Mouse (Mus musculus): ENCODE data around the gene Gm42674.

Gm42674 gene

GRCm38 (mm10) chr3:90598212-90598611 is 3.5 kb upstream of the Gm42674 start:
- DNase-seq (ENCODE audit: low read depth, low spot score), result no peak

GRCm38 (mm10) chr3:90599401-90599800 is 2.3 kb upstream of the Gm42674 start:
- DNase-seq (ENCODE audit: low read depth, low spot score), result no peak

GRCm38 (mm10) chr3:90600036-90600435 is 1.7 kb upstream of the Gm42674 start:
- DNase-seq (ENCODE audit: low read depth, low spot score), result no peak

GRCm38 (mm10) chr3:90600458-90601195 is 1.1 kb upstream of the Gm42674 start:
- DNase-seq (ENCODE audit: low read depth, low spot score), result no peak

- DNase-seq (ENCODE audit: low read depth, low spot score), result no peak
Measured at GRCm38 (mm10) chr3:90603623-90604022, 1.9 kb downstream of the Gm42674 start, which contains the start of gene S100a4. S100a4 (plus strand) TSS chr3:90603771.

- no peak for DNase-seq (ENCODE audit: low read depth, low spot score)
Measured at GRCm38 (mm10) chr3:90604416-90604815, 2.7 kb downstream of the Gm42674 start.

GRCm38 (mm10) chr3:90605049-90605448 is 3.3 kb downstream of the Gm42674 start:
- no peak for DNase-seq (ENCODE audit: low read depth, low spot score)

GRCm38 (mm10) chr3:90605736-90606135 is 4.0 kb downstream of the Gm42674 start:
- no peak for DNase-seq (ENCODE audit: low read depth, low spot score)

- no peak for DNase-seq (ENCODE audit: low read depth, low spot score)
Measured at GRCm38 (mm10) chr3:90606185-90606584, 4.5 kb downstream of the Gm42674 start.

- no peak for DNase-seq (ENCODE audit: low read depth, low spot score)
Measured at GRCm38 (mm10) chr3:90607361-90607760, 5.7 kb downstream of the Gm42674 start.

GRCm38 (mm10) chr3:90608223-90608622 is 6.5 kb downstream of the Gm42674 start, which contains the start of gene S100a5:
S100a5 (plus strand) TSS chr3:90608523.
- no peak for DNase-seq (ENCODE audit: low read depth, low spot score)

- no peak for DNase-seq (ENCODE audit: low read depth, low spot score)
Measured at GRCm38 (mm10) chr3:90609102-90609501, 7.4 kb downstream of the Gm42674 start.

- DNase-seq (ENCODE audit: low read depth, low spot score), result no peak
Measured at GRCm38 (mm10) chr3:90611494-90611893, 9.8 kb downstream of the Gm42674 start.

GRCm38 (mm10) chr3:90612061-90612460 is 10.4 kb downstream of the Gm42674 start:
- DNase-seq (ENCODE audit: low read depth, low spot score), result no peak

GRCm38 (mm10) chr3:90612728-90613291 is 11.1 kb downstream of the Gm42674 start, which contains the start of gene S100a6:
S100a6 (plus strand) TSS chr3:90612882.
- DNase-seq (ENCODE audit: low read depth, low spot score), result peak; percentile 54

GRCm38 (mm10) chr3:90613461-90614147 is 11.9 kb downstream of the Gm42674 start:
- no peak for DNase-seq (ENCODE audit: low read depth, low spot score)

GRCm38 (mm10) chr3:90614148-90614530 is 12.4 kb downstream of the Gm42674 start:
- DNase-seq (ENCODE audit: low read depth, low spot score), result no peak

- DNase-seq (ENCODE audit: low read depth, low spot score), result no peak
Measured at GRCm38 (mm10) chr3:90614611-90615251, 13.0 kb downstream of the Gm42674 start.

GRCm38 (mm10) chr3:90615415-90615814 is 13.7 kb downstream of the Gm42674 start:
- DNase-seq (ENCODE audit: low read depth, low spot score), result peak; percentile 67

GRCm38 (mm10) chr3:90615911-90616310 is 14.2 kb downstream of the Gm42674 start:
- no peak for DNase-seq (ENCODE audit: low read depth, low spot score)

- peak; percentile 48 for DNase-seq (ENCODE audit: low read depth, low spot score)
Measured at GRCm38 (mm10) chr3:90617586-90617985, 15.9 kb downstream of the Gm42674 start.

- peak; percentile 7 for DNase-seq (ENCODE audit: low read depth, low spot score)
Measured at GRCm38 (mm10) chr3:90621552-90621951, 19.8 kb downstream of the Gm42674 start.
